Mouse (Mus musculus) T-cell, adult 66 days (primary cell): Measurements from ENCODE around the gene Aif1l. TPM values are rescaled to one million over a fixed set of nuclear protein-coding genes. Genes with fewer than 3 reads are reported as not detected.

Experiments
- total RNA-seq, 2 experiments: library from RNA; stranded (reverse); gene quantifications; 3 replicates in 1 of 2; 4 replicates in 1 of 2; pipeline ENCODE4 v1.2.4; 2023

The Aif1l gene
- not detected for total RNA-seq

GRCm38 (mm10) chr2:31950058-31950871 is at the start of gene Aif1l:
Aif1l (plus strand) TSS chr2:31950139.

GRCm38 (mm10) chr2:31974141-31974808 is 24.3 kb downstream of the Aif1l start, which contains the start of gene Nup214:
Nup214 (plus strand) TSS chr2:31974436.

Other genes starting within 250 kb of the Aif1l start
- gene Qrfp, start 139.6 kb upstream of the Aif1l start, total RNA-seq, result 1 to 10 TPM; 1.5 to 1.8 TPM
- gene Fibcd1, start 104.1 kb upstream of the Aif1l start, total RNA-seq, result under 1 TPM; 0.32 to 0.44 TPM
- under 1 TPM in 1 of 2 experiments, not detected in 1; 0.15 TPM for gene Lamc3, start 62.8 kb upstream of the Aif1l start, total RNA-seq
- 100 to 1,000 TPM; 138 TPM for gene Nup214, start 24.3 kb downstream of the Aif1l start, total RNA-seq
- gene Fam78a, start 134.7 kb downstream of the Aif1l start, total RNA-seq, result 100 to 1,000 TPM; 205 to 236 TPM
- not detected for gene Plpp7, start 145.4 kb downstream of the Aif1l start, total RNA-seq
- 100 to 1,000 TPM; 164 to 165 TPM for gene Prrc2b, start 200.9 kb downstream of the Aif1l start, total RNA-seq